Mouse (Mus musculus) hindbrain, embryonic 13.5 days (tissue): ENCODE results near the gene Klf8. TPM values are rescaled to one million over a fixed set of nuclear protein-coding genes. Genes with fewer than 3 reads are reported as not detected.
"Not testable (repeated sequence)": the region's sequence is repeated elsewhere in the genome, so short reads cannot be mapped to it uniquely, and the experiment has no call there.

ENCODE experiments used
- ATAC-seq: fragments of 200-750 bp; cut with Nextera tagmentation; 2 replicates; pipeline ENCODE4 v1.8.0; 2017; ENCODE audit warnings: moderate TSS enrichment; ENCODE audit not compliant: low FRiP score
- H3K27ac ChIP-seq: fragments of 300-500 bp; sonication (generic); 2 replicates; pipeline ENCODE4 v1.5.1; 2015; ENCODE audit warnings: inconsistent platforms, mild to moderate bottlenecking, moderate library complexity
- H3K27me3 ChIP-seq: fragments of 300-500 bp; sonication (generic); 2 replicates; pipeline ENCODE4 v1.6.1; 2015; ENCODE audit warnings: mild to moderate bottlenecking, inconsistent platforms
- H3K36me3 ChIP-seq: fragments of 300-500 bp; sonication (generic); 2 replicates; pipeline ENCODE4 v1.6.1; 2015; ENCODE audit warnings: mild to moderate bottlenecking, inconsistent platforms
- H3K4me1 ChIP-seq: fragments of 300-500 bp; sonication (generic); replicated peaks from 2 replicates; pipeline ENCODE4 v1.6.1; 2015; ENCODE audit warnings: inconsistent platforms
- H3K4me2 ChIP-seq: fragments of 300-500 bp; sonication (generic); 2 replicates; pipeline ENCODE4 v1.6.1; 2015; ENCODE audit warnings: inconsistent platforms, mild to moderate bottlenecking, moderate library complexity
- H3K4me3 ChIP-seq: fragments of 300-500 bp; sonication (generic); 2 replicates; pipeline ENCODE4 v1.5.1; 2015; ENCODE audit warnings: mild to moderate bottlenecking, inconsistent platforms
- H3K9ac ChIP-seq: fragments of 300-500 bp; sonication (generic); 2 replicates; pipeline ENCODE4 v1.6.1; 2015; ENCODE audit warnings: mild to moderate bottlenecking, inconsistent platforms
- H3K9me3 ChIP-seq: fragments of 300-500 bp; sonication (generic); 2 replicates; pipeline ENCODE4 v1.6.1; 2016; ENCODE audit warnings: inconsistent platforms
- WGBS: fragments of 180-500 bp; shearing (Covaris S2); methylation state at CpG from one replicate; pipeline ENCODE4 v1.1.7; 2015; 5-methylcytosine and 5-hydroxymethylcytosine counted together
- polyA plus RNA-seq: library from polyadenylated mRNA; unstranded; fragments of >200 nt; fragmentation: Nextera tagmentation; extraction: Ambion mirVana; gene quantifications from 2 replicates; pipeline ENCODE4 v1.2.1, GENCODE M21; 2015

Gene Klf8
- 3.5 and 5.3 TPM in 2 replicates for polyA plus RNA-seq

- H3K27ac ChIP-seq: peak within 1 kb of the TSS; percentile 78
- peak; percentile 78 for ATAC-seq
- H3K27me3 ChIP-seq: no peaks in the 10 kb centered on the region
- H3K4me3 ChIP-seq: peak within 1 kb of the TSS; percentile 55
- H3K9me3 ChIP-seq: no peaks in the 10 kb centered on the region
- no peaks in the 10 kb centered on the region for H3K4me1 ChIP-seq
- peak within 1 kb of the TSS; percentile 55 for H3K4me2 ChIP-seq
- WGBS: 25% methylated on average over 17 of the region's 17 CpGs
- no peaks in the 10 kb centered on the region for H3K36me3 ChIP-seq
- H3K9ac ChIP-seq: peak within 1 kb of the TSS; percentile 72
Observed at GRCm38 (mm10) chrX:153237304-153237919, at the start of gene Klf8. Gene Klf8, plus strand, starts transcription at chrX:153237466.

GRCm38 (mm10) chrX:153199185-153199584 is 38.1 kb upstream of the Klf8 start:
- H3K4me3 ChIP-seq, H3K9me3 ChIP-seq, H3K9ac ChIP-seq, H3K36me3 ChIP-seq, H3K4me1 ChIP-seq, H3K4me2 ChIP-seq, H3K27ac ChIP-seq, H3K27me3 ChIP-seq, ATAC-seq: not testable (repeated sequence)
- WGBS: 75% methylated on average over 2 of the region's 2 CpGs

- H3K9ac ChIP-seq: no peak overlapping the region
- no peak overlapping the region for H3K4me3 ChIP-seq
- H3K27ac ChIP-seq: no peak overlapping the region
- H3K36me3 ChIP-seq: no peaks in the 10 kb centered on the region
- no peaks in the 10 kb centered on the region for H3K9me3 ChIP-seq
- no peaks in the 10 kb centered on the region for H3K4me1 ChIP-seq
- H3K4me2 ChIP-seq: no peak overlapping the region
- H3K27me3 ChIP-seq: no peaks in the 10 kb centered on the region
- no peak for ATAC-seq
- WGBS: 77% methylated on average over 1 of the region's 1 CpGs
Observed at GRCm38 (mm10) chrX:153211101-153211500, 26.2 kb upstream of the Klf8 start.

GRCm38 (mm10) chrX:153231240-153231639 is 6.0 kb upstream of the Klf8 start:
- Histone ChIP-seq H3K4me2 (no peak overlapping the region), H3K27ac (no peak overlapping the region), H3K4me1 (no peaks in the 10 kb centered on the region), H3K9me3 (no peaks in the 10 kb centered on the region), H3K27me3 (0 out of 2 replicates have a peak, but pooled peaks cover 3% of the 10 kb centered on the region), H3K36me3 (no peaks in the 10 kb centered on the region), H3K4me3 (no peak overlapping the region), H3K9ac (no peak overlapping the region)
- WGBS: 66% methylated on average over 2 of the region's 2 CpGs
- no peak for ATAC-seq

GRCm38 (mm10) chrX:153233255-153233654 is 4.0 kb upstream of the Klf8 start:
- WGBS: 18% methylated on average over 10 of the region's 10 CpGs
- no peak for ATAC-seq
- H3K4me2 ChIP-seq: no peak overlapping the region

GRCm38 (mm10) chrX:153237920-153238504 is 746 bp downstream of the Klf8 start:
- Histone ChIP-seq H3K27ac (peak overlapping the region; percentile 78), H3K4me3 (peak overlapping the region; percentile 55), H3K9ac (peak overlapping the region; percentile 72), H3K36me3 (no peaks in the 10 kb centered on the region), H3K27me3 (no peaks in the 10 kb centered on the region), H3K4me2 (peak overlapping the region; percentile 55), H3K9me3 (no peaks in the 10 kb centered on the region), H3K4me1 (no peaks in the 10 kb centered on the region)
- WGBS: 22% methylated on average over 22 of the region's 23 CpGs
- ATAC-seq: peak; percentile 97

More at GRCm38 (mm10) chrX:153233255-153233654, 4.0 kb upstream of the Klf8 start:
- no peaks in the 10 kb centered on the region for H3K36me3 ChIP-seq
- no peak overlapping the region for H3K27ac ChIP-seq
- H3K27me3 ChIP-seq: 0 out of 2 replicates have a peak, but pooled peaks cover 3% of the 10 kb centered on the region
- no peak overlapping the region for H3K4me3 ChIP-seq
- H3K9ac ChIP-seq: no peak overlapping the region
- no peaks in the 10 kb centered on the region for H3K9me3 ChIP-seq
- no peaks in the 10 kb centered on the region for H3K4me1 ChIP-seq

- no peak overlapping the region for H3K4me3 ChIP-seq
- H3K4me1 ChIP-seq: no peaks in the 10 kb centered on the region
- no peak overlapping the region for H3K9ac ChIP-seq
- H3K27me3 ChIP-seq: no peaks in the 10 kb centered on the region
- H3K4me2 ChIP-seq: no peak overlapping the region
- no peaks in the 10 kb centered on the region for H3K9me3 ChIP-seq
- no peaks in the 10 kb centered on the region for H3K36me3 ChIP-seq
- WGBS: 67% methylated on average over 1 of the region's 1 CpGs
- H3K27ac ChIP-seq: no peak overlapping the region
- ATAC-seq: no peak
Observed at GRCm38 (mm10) chrX:153254256-153254655, 17.0 kb downstream of the Klf8 start.

- Histone ChIP-seq H3K9me3 (no peaks in the 10 kb centered on the region), H3K27me3 (no peaks in the 10 kb centered on the region), H3K4me2 (no peak overlapping the region), H3K9ac (no peak overlapping the region), H3K36me3 (no peaks in the 10 kb centered on the region), H3K4me3 (no peak overlapping the region), H3K27ac (no peak overlapping the region), H3K4me1 (no peaks in the 10 kb centered on the region)
- WGBS: 88% methylated on average over 2 of the region's 2 CpGs
- no peak for ATAC-seq
Observed at GRCm38 (mm10) chrX:153255504-153255903, 18.2 kb downstream of the Klf8 start.

- H3K36me3 ChIP-seq: no peaks in the 10 kb centered on the region
- H3K9ac ChIP-seq: no peak overlapping the region
- no peak overlapping the region for H3K4me2 ChIP-seq
- no peaks in the 10 kb centered on the region for H3K27me3 ChIP-seq
- no peak overlapping the region for H3K27ac ChIP-seq
- no peaks in the 10 kb centered on the region for H3K4me1 ChIP-seq
- no peaks in the 10 kb centered on the region for H3K9me3 ChIP-seq
- WGBS: 77% methylated on average over 2 of the region's 2 CpGs
- no peak overlapping the region for H3K4me3 ChIP-seq
- ATAC-seq: no peak
Observed at GRCm38 (mm10) chrX:153282185-153282584, 44.9 kb downstream of the Klf8 start.

GRCm38 (mm10) chrX:153311356-153311755 is 74.1 kb downstream of the Klf8 start:
- Histone ChIP-seq H3K36me3 (no peaks in the 10 kb centered on the region), H3K9me3 (no peaks in the 10 kb centered on the region), H3K4me3 (no peak overlapping the region), H3K27me3 (no peaks in the 10 kb centered on the region), H3K4me1 (no peaks in the 10 kb centered on the region), H3K4me2 (no peak overlapping the region), H3K9ac (no peak overlapping the region), H3K27ac (no peak overlapping the region)
- ATAC-seq: no peak
- 92% methylated on average over 4 of the region's 4 CpGs for WGBS

GRCm38 (mm10) chrX:153323105-153323504 is 85.8 kb downstream of the Klf8 start:
- Histone ChIP-seq H3K4me1 (no peaks in the 10 kb centered on the region), H3K4me3 (no peak overlapping the region), H3K9me3 (no peaks in the 10 kb centered on the region), H3K27ac (no peak overlapping the region), H3K27me3 (no peaks in the 10 kb centered on the region), H3K4me2 (no peak overlapping the region), H3K9ac (no peak overlapping the region), H3K36me3 (no peaks in the 10 kb centered on the region)
- no peak for ATAC-seq
- WGBS: 59% methylated on average over 3 of the region's 3 CpGs

- not testable (repeated sequence) for H3K27ac ChIP-seq, H3K36me3 ChIP-seq, H3K27me3 ChIP-seq, H3K4me3 ChIP-seq, H3K4me2 ChIP-seq, H3K9me3 ChIP-seq, H3K4me1 ChIP-seq, H3K9ac ChIP-seq, ATAC-seq
- WGBS: 80% methylated on average over 3 of the region's 3 CpGs
Observed at GRCm38 (mm10) chrX:153334140-153334539, 96.9 kb downstream of the Klf8 start.
